Mouse (Mus musculus): Measurements from ENCODE around the gene Kcnj4.

The Kcnj4 gene

DNA sequence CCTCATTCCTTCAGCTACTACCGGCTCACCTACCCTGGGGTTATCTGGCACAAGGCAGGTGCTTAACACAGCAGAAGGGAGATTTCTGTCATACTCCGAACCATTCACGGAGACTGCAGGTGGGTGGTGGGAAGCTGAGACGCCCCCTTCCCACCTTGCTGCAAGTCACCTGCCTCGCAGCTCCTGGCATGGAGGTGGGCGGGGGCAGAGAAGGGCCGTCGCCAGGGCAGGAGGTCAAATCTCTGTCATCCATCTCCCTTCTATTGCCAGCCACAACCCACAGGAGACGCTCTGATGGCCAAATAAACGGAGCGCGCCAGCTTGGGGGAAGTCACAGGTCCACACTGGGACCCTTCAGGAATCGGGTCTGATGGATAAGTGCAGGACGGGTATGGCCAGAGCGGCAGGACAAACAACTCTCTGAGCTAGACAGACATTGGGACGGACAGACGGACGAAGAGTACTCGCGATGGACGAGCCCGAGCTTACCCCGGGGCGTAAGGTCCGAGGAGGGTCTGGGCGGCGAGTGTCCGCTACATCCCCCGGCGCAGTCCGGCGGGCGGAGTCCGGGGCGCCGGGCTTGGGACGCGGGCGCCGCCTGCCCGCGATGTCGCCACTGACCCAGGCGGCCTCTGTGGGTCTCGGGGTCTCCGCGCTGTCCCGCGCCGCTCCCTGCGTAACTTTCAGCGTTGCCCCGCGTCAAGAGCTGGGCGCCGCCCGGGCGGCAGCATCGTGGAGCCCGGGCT lies at the start of gene Kcnj4:
Gene Kcnj4 (minus strand): TSS at position 535 of the 746 bp plus-strand sequence.
- DNase-seq = no peak

DNA sequence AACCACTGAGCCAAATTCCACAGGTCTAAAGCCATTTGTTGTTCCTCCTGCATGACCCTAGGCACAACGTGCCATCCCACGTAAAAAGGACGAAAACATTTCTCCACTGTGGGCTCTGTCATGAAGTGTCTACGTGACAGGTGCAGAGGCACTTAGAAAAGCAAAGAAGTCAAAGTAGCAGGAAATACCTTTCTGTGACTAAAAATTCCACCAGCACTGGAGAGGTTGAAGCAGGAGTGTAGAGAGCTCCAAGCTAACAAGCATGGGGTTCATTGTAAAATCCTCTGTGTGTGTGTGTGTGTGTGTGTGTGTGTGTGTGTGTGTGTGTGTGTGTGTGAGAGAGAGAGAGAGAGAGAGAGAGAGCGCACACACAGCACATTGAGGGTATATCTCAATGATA lies 47.5 kb upstream of the Kcnj4 start:
- DNase-seq = no peak

DNA sequence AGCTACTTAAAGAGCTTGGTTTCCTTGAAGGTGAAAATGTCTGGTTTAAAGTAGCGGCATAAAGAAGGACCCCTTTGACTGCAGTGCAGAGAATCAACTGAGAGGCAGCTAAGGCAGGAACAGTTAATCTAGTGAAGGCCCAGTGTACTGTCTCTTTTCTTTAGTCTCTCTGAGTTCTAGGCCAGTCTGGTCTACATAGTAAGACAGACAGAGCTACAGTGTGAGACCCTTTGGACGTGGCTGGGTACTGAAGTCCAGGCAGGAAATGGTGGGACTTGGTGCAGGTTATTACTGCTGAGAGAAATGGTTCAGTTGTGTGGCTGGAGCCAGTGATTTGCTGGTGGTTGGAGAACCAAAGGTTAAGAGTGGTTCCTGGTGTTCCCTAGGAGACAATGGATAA lies 43.2 kb upstream of the Kcnj4 start:
- no peak for DNase-seq

DNA sequence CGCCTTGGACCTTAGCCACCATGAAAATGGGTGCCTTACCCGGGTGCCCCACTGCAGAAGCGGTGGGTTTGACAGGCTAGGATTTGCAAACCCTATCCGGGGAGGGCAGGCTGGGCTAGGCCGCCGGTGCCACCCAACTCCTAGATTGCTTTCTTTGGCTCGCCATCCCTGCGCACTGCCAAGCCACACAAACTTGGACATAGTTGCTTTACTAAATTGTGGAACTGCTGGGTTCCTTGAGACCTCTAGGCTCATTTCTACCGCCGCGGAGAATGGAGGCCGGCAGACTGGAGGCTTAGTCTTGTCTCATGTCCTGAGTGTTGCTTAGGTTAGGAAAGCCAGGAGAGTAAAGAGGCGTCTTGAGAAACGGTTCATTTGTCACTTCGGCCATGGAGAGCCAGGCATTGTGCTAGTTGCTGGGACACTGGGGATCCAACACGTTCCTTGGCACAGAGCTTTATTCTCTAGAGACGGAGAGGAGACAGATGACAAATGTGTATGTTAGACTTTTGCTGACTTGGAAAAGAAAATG lies 42.3 kb upstream of the Kcnj4 start:
- no peak for DNase-seq

DNA sequence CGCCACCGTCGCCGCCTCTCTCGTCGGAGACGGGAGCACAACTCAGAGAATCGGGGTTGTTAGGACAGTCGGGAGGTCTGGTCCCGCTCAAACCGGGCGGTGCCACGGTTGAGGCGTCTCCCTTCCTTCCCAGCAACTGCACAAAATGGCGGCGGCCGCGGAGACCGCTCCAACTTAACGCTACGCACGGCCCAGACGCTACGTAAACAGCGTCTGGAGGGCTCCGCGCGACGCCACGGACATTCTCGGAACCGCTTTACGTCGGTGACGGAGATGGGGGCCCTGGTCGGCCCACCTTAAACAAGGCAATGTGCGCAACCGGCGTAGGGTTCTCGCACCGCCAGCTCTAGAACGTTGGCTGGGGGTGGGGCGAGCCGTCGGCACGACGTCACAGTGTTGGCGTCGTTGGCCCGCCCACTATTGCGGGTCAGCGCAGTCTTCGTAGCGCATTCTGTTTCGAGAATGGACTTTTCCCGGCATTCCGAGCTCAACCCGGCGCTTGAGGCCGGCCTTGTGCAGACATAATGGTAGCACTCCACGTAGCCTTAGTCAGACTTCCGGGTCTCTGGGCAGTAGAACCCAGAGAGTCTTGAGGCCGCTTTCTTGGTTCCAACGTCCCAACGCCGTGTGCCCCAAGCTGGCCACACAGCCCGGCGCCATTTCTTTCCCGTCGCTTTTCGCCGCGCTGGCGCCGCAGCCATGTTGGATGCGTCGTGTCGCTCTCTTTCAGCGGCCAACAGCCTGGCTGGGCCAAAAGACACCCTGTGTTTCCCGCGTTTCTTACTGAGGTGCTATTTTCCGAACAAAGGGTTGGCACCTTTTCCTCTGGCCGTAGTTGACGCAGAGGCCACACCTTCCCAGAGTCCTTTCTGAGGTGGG lies 41.6 kb upstream of the Kcnj4 start, which contains the start of gene Ddx17:
Gene Ddx17 (minus strand): TSS at position 332 of the 879 bp plus-strand sequence.
- DNase-seq = peak; percentile 97

DNA sequence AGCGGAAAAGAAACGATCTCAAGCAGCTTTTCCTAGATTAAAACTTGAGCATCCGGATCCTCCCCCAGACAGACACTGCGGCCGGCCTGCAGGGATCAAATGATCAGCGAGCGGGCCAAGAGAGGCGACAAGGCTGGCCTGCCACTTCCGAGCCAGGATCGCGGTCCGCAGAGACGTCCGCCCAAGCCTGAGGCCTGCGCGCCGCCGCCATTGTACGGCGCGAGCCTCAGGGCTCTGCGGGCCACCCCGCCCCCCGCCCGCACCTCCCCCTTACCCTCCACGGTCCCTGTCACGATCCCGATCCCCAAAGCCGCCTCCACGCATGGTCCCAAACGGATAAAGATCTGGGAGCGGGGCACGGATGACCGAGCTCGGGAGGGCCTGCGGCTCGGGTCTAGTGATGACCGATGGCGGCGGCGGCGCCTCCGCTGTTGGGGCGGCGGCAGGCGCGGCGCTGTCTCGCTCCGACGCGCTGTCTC lies 40.9 kb upstream of the Kcnj4 start:
- DNase-seq = peak; percentile 85

DNA sequence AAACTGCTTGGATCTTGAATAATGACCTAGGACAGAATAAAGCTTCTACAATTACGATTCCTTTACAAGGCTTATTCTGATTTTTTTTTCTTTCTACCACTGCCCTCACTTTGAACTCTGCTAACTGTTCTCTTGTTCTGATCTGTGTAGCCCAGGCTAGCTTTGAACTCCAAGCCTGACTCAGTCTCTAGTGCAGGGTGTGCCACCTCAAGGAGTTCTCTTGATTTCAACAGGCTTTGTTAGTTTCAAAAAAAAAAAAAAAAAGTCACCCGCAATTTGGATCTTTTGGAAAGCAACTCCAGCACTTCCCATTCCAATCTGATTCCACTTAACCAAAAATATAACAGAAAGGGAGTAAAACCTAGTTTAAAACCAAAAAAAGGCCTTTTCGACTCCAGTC lies 40.5 kb upstream of the Kcnj4 start:
- no peak for DNase-seq

DNA sequence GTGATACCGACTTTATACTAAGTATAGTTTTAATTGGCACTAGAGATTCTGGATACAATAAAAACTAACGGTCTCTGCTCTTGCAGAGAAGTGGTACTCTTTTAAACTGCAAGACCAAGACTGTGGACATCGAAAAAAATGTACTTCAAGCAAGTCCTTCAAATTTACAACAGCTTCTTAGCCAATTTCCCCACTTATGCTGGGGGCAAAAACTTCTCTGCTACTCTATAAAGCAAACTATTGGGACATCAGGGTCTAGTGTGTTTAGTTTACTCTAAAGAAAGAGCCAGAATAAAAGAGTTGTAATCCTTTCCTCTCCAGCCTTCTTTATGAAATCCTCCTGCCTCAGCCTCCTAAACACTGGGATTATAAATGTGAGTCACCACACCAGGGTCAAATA lies 38.9 kb upstream of the Kcnj4 start:
- no peak for DNase-seq

DNA sequence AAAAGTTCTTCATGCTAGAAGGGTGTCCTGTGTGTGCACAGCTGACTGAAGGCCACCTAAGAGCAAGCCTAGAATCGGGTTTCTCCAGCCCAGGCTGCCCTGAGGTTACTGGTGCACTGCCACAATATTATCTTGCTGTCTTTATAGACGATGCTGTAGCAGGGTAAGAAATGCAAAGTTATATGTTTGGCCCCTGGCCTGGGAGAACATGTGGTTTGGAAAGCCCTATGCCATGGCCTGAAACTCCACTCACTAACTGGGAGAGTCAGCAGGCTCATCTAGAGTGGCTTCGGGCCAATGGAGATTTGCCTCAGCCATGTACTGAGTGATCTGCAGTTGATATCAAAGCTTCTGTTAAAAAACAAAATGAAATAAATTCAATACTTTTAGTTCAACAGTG lies 28.8 kb upstream of the Kcnj4 start:
- no peak for DNase-seq

DNA sequence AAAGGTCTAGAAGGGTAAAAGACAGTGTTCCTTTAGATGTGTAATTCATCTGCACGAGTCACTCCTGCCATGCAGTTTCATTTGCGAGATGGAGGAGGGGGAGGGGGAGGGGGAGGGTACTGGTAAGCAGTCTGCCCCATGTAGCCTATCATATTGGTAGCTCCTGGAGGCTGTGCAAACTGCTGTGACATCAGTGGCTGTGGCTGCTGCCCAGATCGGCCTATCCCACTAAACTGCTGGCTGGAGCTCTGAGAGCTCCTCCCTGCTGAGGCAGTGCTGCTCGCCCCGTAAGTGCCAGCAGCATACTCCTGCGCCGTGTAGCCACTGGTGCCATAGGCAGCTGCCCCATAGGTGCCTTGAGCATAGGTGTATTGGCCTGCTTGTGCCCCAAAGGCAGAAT lies 24.9 kb upstream of the Kcnj4 start:
- DNase-seq = no peak

DNA sequence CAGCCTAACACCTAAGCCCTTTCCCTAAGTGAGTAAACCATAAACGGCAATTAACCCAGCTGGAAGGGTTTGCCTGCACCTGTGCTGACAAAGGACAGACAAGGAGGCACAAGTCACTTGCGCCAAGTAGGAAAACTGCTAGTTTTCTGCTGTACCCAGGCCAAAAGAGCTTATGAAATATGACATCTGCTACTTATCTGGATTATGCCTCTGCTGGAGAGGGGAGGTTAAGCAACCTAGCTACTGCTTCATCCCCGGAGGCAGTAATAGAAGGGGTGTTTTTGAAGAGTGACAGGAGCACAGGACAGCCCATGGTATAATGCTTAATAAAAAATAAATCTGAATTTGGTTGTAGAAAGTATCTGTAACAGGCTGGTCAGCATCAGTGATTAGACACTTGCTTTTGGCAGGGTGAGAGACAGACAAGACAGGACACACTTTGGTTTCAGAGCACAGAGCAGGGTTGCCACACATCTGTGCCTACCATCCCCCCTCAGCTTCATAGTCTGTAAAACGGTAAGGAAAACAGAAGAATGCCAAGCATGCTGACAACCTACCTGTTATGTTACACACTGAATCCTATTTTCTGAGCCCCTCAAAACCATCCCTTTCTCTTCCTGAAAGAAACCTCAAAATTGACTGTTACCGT lies 23.1 kb upstream of the Kcnj4 start:
- DNase-seq = peak; percentile 62

DNA sequence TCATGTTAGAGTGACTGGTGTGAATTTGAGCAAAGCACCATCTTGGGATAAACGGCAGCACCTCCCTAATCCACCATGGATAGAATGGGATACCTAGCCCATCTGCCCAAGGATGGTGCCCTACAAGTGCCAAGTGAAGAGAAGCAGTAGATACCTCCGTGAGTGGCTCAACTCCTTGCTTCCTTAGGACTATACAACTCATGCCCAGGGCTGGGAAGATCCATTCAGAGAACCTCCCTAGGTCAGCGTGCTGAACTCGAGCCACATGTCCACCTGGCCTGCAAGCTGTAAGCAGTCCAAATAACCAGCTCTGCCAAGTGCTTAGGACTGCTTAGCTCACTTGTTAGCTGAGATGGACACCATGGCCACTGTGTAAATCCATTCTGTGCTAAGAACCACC lies 22.2 kb upstream of the Kcnj4 start:
- DNase-seq = no peak

DNA sequence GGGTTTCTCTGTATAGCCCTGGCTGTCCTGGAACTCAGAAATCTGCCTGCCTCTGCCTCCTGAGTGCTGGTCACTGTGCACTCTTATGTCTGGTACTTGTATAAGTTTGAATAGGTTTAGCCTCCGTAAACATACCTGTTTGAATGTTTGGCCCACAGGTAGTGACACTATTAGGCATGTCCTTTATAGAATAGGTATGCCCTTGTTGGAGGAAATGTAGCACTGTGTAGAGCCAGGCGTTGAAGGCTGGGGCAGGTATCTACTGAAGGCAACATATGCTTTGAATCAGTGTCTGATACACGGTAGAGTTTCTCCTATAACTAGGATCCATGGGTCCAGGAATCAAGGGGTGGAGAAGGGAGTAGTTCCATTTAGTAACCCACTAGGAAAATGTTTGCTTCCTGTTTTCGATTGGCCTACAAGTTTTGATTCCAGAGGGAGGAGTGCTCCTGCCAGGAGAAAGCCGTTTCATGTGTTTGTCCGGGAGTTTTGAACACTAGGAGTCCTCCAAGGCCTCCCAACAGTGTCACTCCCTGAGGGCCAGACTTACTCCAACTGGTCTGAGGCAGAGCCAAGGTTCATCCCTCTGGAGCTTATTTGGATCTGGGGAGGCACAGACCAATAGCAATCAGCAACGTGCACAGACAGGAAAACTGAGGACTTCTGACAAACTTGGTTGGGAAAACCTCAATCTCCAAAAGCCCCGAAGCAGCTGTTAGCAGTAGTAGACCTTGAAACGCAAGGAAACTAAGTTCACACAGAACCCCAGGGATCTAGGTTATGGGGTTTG lies 21.1 kb upstream of the Kcnj4 start:
- DNase-seq = peak; percentile 38

DNA sequence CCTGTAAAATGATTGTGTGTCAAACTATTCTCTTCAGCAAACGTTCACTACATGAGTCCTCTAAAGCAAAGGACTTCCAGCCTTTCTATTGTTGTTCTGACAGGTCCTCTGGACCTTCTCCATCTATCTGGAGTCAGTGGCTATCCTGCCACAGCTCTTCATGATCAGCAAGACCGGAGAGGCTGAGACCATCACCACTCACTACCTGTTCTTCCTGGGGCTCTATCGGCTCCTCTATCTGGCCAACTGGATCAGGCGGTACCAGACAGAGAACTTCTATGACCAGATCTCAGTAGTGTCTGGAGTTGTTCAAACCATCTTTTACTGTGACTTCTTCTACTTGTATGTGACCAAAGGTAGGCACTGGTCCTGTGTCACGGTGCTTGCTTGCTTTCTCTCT lies 20.5 kb upstream of the Kcnj4 start:
- no peak for DNase-seq

DNA sequence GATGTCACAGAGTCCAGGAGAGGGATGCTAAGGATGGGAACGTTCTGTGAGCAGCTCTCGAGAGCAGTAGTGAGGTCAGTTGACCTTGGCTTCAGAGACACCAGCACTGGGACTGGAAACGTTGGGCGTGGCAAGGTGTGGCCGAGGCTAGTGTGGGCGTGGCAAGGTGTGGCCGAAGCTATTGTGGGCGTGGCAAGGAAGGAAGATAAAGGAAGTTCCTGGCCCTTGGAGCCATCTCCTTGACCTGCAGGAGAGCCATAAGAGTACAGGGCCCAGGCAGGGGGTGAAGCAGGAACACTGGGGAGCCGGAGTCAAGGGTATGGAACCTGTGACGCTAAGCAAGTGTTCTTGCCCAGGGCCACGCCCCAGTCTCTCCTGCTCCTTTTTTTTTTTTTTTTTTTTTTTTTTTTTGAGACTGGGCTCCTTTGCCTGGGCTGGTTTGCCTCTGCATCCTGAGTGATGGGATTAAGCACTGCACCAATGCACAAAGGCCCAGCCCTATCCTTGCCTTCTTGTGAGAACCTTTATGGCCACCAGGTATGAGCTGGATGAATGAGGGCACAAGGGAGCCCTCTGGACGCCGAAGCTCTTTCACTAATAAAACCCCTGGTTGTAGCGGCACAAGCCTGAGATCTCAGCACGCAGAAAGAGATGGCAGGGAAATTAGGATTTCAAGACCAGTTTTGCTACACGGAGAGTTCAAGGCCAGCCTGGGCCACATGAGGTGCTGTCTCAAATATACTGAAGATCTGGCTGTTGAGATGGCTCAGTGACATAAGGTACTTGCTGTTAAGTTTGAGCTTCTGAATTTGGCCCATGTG lies 14.6 kb upstream of the Kcnj4 start:
- DNase-seq = no peak

DNA sequence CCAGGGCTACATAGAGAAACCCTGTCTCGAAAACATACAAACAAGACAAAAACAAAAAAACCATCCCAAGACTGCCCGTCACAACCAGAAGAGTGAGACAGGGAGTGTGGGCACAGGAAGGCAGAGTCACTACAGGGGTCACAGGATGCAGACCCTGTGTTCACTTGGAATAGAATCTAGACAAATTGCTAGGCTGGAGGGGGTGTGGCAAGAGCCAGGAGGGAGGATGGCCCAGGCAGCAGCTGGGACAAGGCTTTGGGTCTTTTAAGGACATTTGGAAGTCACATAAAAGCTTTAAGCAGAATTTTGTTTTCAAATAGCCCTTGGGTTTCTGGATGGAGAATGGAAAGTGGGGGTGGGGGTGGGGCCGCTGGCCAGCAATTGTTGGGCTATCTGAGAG lies 13.5 kb upstream of the Kcnj4 start:
- DNase-seq = peak; percentile 64

DNA sequence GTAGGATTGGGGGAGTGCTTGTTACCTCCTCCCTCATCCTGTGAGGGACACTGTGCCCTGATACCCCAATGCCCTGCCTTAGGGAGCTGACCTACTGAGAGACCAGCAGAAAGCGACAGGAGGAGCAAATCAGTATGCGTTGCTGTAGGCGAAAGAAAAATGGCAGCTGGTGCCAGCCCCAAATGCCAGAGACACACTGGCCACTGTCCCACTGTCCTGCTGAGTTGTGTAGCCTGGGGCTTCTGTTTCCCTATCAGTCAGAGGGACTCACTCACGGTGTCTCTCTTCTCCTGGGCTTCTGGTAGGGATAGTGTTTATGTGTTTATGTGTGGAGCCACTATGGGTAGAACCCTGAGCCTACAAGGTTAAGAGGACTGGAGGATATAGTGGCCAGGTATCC lies 12.7 kb upstream of the Kcnj4 start:
- no peak for DNase-seq

DNA sequence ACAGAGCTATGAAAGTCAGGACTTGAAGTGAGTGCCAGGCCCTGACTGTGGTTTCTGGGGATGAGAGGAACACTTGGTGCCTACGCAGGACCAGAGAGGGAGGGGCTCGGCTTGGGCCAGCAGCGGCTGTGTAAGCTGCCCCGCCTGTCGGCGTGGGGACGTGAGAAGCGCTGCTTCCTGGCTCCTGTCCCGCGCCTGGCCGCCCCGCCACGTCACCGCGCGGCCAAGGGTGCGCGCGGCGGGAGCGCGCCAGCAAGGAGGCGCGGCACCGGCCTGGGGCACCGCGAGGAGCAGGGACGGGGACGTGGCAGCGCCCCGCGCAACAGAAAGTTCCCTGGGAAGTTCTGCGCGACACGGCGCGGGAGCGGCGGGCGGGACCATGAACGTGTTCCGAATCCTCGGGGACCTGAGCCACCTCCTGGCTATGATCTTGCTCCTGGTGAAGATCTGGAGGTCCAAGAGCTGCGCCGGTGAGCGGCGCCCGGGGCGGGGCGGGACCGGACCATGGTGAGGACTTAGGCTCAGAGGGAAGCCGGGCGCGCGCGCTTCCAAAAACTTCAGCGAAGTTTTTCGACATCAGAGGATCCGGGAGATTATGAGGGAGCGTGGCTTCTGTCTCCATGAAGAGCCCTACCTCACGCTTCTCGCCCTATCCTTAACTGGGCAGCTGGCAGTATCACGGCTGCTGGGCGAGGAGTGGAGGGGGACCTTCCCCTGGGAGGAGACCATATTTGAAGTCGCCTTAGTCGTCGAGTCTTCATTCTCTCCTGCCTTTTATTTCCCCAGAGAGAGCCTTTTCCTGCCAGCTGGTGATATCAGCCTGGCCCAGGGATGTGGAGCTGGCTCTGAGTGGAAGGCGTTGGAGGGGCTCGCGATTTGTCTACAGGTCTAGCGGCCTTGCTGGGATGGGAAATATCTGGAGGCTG lies 11.4 kb upstream of the Kcnj4 start, which contains the start of gene Kdelr3:
Gene Kdelr3 (plus strand): TSS at position 241 of the 926 bp plus-strand sequence.
- peak; percentile 90 for DNase-seq

DNA sequence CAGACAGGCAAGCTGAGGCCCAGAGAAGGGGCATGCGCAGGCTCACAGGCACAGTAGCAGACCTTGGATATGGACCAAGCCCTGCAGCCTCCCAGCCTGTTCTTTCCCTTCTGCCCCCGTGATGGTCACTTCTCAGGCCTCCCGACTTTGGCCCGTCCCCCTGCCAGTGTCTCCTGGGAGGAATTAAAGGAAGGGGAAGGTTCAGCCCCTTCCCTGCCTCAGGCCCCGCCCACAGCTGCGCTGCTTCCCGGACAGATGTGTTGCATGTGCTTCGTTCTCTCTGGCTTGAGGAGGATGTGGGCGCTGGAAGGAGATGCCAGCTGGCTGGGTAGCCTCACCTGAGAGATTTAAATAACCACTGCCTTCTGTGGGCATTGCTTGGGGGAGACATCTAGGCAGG lies 8.9 kb upstream of the Kcnj4 start:
- DNase-seq = peak; percentile 60

Data from lung, postnatal 10 days (tissue).